Mouse (Mus musculus) thymus, adult 2 months (tissue): ENCODE measurements around the gene Igf2bp1.

Source experiments
- CTCF ChIP-seq: fragments of 200-500 bp; IDR thresholded peaks from 2 replicates; pipeline ENCODE4 v1.5.1; 2012; ENCODE audit warnings: mild to moderate bottlenecking, control low read depth, low read length, moderate library complexity, borderline replicate concordance; ENCODE audit not compliant: control insufficient read depth, poor library complexity, insufficient read depth; ENCODE audit errors: extremely low read depth
- POLR2A ChIP-seq: fragments of 200-500 bp; IDR thresholded peaks from 2 replicates; pipeline ENCODE4 v1.6.1; 2012; ENCODE audit warnings: mild to moderate bottlenecking, low read length, control low read depth, moderate library complexity; ENCODE audit not compliant: control insufficient read depth, poor library complexity, insufficient read depth; ENCODE audit errors: extremely low read depth

GRCm38 (mm10) chr11:96031701-96032100 lies 26.0 kb upstream of the Igf2bp1 start:
- TF ChIP-seq CTCF, result no peak
- no peak for TF ChIP-seq POLR2A
